Mouse (Mus musculus) heart, embryonic 12.5 days (tissue): ENCODE data around the gene Camk2n2. TPM values are rescaled to one million over a fixed set of nuclear protein-coding genes. Genes with fewer than 3 reads are reported as not detected.

ENCODE experiments used
- ATAC-seq: fragments of 200-750 bp; cut with Nextera tagmentation; 2 replicates; pipeline ENCODE4 v1.8.0; 2017; ENCODE audit warnings: moderate TSS enrichment, moderate library complexity; ENCODE audit not compliant: insufficient number of reproducible peaks, low FRiP score
- H3K27ac ChIP-seq: fragments of 300-500 bp; sonication (generic); 2 replicates; pipeline ENCODE4 v1.5.1; 2016; ENCODE audit warnings: mild to moderate bottlenecking, moderate library complexity; ENCODE audit not compliant: poor library complexity, severe bottlenecking
- H3K27me3 ChIP-seq: fragments of 300-500 bp; sonication (generic); replicated peaks from 2 replicates; pipeline ENCODE4 v1.6.1; 2016; ENCODE audit warnings: mild to moderate bottlenecking, moderate library complexity
- H3K36me3 ChIP-seq: fragments of 300-500 bp; sonication (generic); 2 replicates; pipeline ENCODE4 v1.6.1; 2016; ENCODE audit warnings: mild to moderate bottlenecking, moderate library complexity
- H3K4me1 ChIP-seq: fragments of 300-500 bp; sonication (generic); replicated peaks from 2 replicates; pipeline ENCODE4 v1.6.1; 2016; ENCODE audit warnings: mild to moderate bottlenecking
- H3K4me2 ChIP-seq: fragments of 300-500 bp; sonication (generic); 2 replicates; pipeline ENCODE4 v1.6.1; 2016; ENCODE audit warnings: mild to moderate bottlenecking, moderate library complexity
- H3K4me3 ChIP-seq: fragments of 300-500 bp; sonication (generic); 2 replicates; pipeline ENCODE4 v1.5.1; 2016; ENCODE audit warnings: mild to moderate bottlenecking
- H3K9ac ChIP-seq: fragments of 300-500 bp; sonication (generic); 2 replicates; pipeline ENCODE4 v1.6.1; 2016; ENCODE audit warnings: mild to moderate bottlenecking, moderate library complexity
- H3K9me3 ChIP-seq: fragments of 300-500 bp; sonication (generic); replicated peaks from 2 replicates; pipeline ENCODE4 v1.6.1; 2016; ENCODE audit warnings: mild to moderate bottlenecking, moderate library complexity
- WGBS: fragments of 180-500 bp; shearing (Covaris S2); methylation state at CpG from one replicate; pipeline ENCODE4 v1.1.7; 2016; 5-methylcytosine and 5-hydroxymethylcytosine counted together
- polyA plus RNA-seq: library from polyadenylated mRNA; unstranded; fragments of >200 nt; fragmentation: Nextera tagmentation; extraction: Ambion mirVana; gene quantifications from 2 replicates; pipeline ENCODE4 v1.2.1, GENCODE M21; 2016

Gene Camk2n2
- polyA plus RNA-seq, 1 experiment from 2014 or later = 0.43 TPM

DNA sequence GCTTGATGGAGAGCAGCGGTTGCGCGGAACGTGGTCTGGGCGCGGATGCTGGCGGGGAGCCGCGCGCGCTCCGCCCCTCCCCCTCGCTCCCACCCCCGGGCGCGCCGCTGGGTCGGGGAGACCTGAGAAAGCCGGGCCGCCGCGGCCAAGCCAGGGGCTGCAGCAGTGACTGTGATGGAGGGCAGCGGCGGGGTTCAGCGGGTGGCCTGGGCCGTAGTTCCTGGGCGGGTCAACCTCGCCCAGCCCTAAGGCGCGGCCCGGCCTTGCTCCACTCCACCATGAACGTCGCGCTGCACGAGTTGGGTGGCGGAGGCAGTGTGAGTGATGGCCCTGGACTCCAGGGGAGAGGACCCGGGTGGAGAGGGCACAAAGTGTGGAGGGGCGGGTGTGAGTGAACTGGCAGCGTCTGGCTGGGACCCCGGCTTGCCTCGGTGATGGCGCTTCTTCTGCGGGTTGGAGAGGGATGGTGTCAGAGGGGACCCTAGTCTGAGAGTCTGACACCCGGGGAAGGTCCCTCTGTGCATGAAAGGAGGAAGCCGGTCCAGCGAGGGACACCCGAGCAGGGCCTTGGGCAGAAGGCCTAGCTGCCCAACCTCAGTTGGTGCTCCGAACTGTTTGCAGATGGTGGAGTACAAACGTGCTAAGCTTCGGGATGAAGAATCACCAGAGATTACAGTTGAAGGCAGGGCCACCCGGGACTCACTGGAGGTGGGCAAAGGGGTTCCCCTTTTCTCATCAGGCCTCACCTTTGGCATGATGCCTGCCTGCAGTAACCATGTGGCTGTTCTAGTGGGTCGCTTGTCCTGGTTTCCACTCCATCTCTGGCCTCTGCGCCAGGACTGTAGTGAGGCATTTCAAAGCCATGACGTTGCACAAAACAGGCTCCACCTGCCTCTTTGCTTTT is 8.9 kb upstream of the Camk2n2 start, which contains the start of gene Ece2:
Ece2 (plus strand) TSS at position 98 of the 904 bp plus-strand sequence.
- H3K4me3 ChIP-seq = peak within 1 kb of the TSS; percentile 59
- H3K9me3 ChIP-seq = no peaks in the 10 kb centered on the region
- H3K27me3 ChIP-seq = peaks cover 26% of the 10 kb centered on the region
- peaks cover 6% of the 10 kb centered on the region; the same call in 1 of the 2 replicates for H3K4me1 ChIP-seq
- no peak for ATAC-seq
- no peak within 1 kb of the TSS for H3K27ac ChIP-seq
- 7% methylated on average over 54 of the region's 54 CpGs for WGBS
- H3K4me2 ChIP-seq = peak within 1 kb of the TSS; percentile 91
- H3K9ac ChIP-seq = peak within 1 kb of the TSS; percentile 68
- H3K36me3 ChIP-seq = no peaks in the 10 kb centered on the region

DNA sequence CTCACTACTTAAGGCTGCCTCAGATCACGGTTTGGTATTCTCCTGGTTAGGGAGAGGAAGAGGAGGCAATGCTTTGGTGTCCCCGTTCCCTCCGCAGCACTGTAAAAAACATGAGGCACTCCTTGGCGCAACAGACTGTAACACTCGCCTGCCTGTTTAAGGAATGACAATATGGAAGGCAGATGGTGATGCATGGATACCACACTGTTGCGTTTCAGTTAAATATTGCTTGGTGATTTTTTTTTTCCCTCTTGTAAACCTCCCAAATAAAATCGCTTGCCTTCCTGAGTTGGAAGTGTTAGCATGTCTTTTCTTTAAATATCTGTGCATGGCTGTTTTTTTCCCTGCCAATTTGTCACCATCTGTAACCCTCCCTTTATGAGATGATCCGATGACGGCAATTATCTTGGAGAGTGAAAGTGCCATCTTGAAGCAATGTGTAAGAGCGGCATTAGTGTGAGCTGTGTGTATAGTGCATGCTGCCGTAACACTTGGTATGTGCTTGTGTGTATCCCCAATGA is 7.8 kb upstream of the Camk2n2 start:
- peaks cover 26% of the 10 kb centered on the region for H3K27me3 ChIP-seq
- no peaks in the 10 kb centered on the region for H3K9me3 ChIP-seq
- no peaks in the 10 kb centered on the region for H3K36me3 ChIP-seq
- H3K4me2 ChIP-seq = no peak overlapping the region
- no peak overlapping the region for H3K4me3 ChIP-seq
- no peak overlapping the region for H3K9ac ChIP-seq
- peaks cover 6% of the 10 kb centered on the region; the same call in 1 of the 2 replicates for H3K4me1 ChIP-seq
- 49% methylated on average over 11 of the region's 11 CpGs for WGBS
- H3K27ac ChIP-seq = no peak overlapping the region
- no peak for ATAC-seq

DNA sequence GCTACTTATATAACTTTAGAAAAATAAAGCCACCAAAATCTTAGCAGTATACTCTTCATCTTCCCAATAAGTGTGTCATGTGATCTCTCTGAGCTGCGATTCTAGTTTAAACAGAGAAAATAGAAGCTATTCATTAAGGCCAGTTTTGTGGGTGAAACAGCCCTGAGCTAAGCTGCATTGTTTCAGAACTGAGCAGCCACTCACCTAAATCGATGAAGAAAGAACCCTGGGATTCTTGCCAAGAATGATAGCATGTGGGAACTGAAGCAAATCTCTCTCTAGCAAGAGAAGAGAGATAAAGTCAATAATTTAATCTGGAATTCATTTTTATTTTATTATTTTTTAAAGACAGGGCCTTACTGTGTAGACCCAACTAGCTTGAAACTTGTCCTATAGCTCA is 2.1 kb upstream of the Camk2n2 start:
- no peak for ATAC-seq

DNA sequence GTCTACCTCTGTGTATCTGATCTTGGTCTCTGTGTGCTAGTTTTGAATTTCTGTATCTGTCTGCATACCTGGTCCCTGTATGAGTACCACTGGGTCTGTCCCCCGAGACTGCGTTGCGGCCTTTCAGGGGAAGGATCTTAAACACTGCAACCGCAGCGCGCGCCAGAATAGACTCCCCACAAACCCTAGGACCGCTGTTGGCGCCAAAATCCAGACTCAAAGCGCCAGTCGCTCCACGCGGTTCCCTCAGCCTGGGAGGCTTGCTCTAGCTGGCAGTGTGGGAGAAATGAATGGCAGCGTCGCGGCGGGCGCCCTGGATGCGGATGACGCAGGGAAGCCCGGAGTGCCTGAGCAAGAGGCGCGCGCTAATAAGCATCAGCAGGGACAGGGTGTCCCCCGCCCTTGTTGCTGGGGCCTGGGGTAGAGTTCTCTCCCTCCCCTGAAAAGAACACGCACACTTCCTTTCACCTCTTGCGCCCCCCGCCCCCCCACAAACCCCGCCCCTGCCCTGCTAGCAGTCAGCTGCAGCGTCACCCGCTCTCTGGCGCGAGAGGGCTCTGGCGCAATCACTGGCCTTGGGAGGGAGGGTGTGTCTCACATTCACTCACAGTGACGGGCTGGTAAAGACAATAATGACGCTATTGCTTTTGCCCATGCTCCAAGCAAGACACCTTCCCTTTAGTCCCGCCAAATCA is 1.1 kb upstream of the Camk2n2 start:
- H3K4me1 ChIP-seq = peaks cover 29% of the 10 kb centered on the region
- ATAC-seq = peak; percentile 53
- 0% methylated on average over 34 of the region's 37 CpGs for WGBS

More for the DNA sequence above, 2.1 kb upstream of the Camk2n2 start:
- H3K36me3 ChIP-seq = no peaks in the 10 kb centered on the region; the same call in 1 of the 2 replicates
- no peak overlapping the region for H3K27ac ChIP-seq
- 45% methylated on average over 2 of the region's 2 CpGs for WGBS
- H3K4me1 ChIP-seq = peaks cover 29% of the 10 kb centered on the region
- no peak overlapping the region for H3K4me2 ChIP-seq
- peaks cover 53% of the 10 kb centered on the region for H3K27me3 ChIP-seq
- no peak overlapping the region for H3K4me3 ChIP-seq
- no peak overlapping the region for H3K9ac ChIP-seq
- no peaks in the 10 kb centered on the region for H3K9me3 ChIP-seq

DNA sequence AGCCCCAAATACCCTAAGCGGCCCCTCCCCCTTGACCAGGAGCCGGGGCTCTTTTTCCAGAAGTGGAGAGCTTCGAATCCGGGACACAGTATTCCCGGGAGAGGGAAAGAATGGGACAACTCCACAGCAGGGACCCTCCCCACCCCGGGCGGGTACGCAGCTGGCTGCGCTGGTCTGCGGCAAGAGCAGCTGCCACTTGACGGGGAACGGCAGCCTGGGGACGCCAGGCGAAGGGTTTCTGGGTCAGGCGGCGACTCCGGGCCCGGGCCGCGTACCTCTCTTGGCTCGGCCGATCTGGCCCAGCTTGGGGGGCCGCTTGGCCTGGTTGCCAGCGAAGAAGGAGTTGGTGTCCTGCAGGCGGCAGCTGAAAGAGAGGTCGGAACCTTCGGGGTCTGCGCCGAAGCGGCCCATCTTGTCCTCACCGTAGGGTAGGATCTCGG is 316 bp downstream of the Camk2n2 start:
- Histone ChIP-seq H3K4me2 (peak overlapping the region; percentile 97), H3K4me1 (peaks cover 29% of the 10 kb centered on the region), H3K9ac (peak overlapping the region; percentile 75), H3K27me3 (peaks cover 53% of the 10 kb centered on the region), H3K4me3 (peak overlapping the region; percentile 70), H3K9me3 (no peaks in the 10 kb centered on the region), H3K36me3 (no peaks in the 10 kb centered on the region; the same call in 1 of the 2 replicates), H3K27ac (no peak overlapping the region)
- ATAC-seq = peak; percentile 19; the same call in 1 of the 2 replicates
- WGBS = 0% methylated on average over 32 of the region's 32 CpGs

More for the DNA sequence above, 1.1 kb upstream of the Camk2n2 start:
- peak overlapping the region; percentile 97 for H3K4me2 ChIP-seq
- H3K4me3 ChIP-seq = peak overlapping the region; percentile 70
- peak overlapping the region; percentile 75 for H3K9ac ChIP-seq
- H3K27me3 ChIP-seq = peaks cover 53% of the 10 kb centered on the region
- H3K36me3 ChIP-seq = no peaks in the 10 kb centered on the region; the same call in 1 of the 2 replicates
- H3K9me3 ChIP-seq = no peaks in the 10 kb centered on the region
- H3K27ac ChIP-seq = no peak overlapping the region; the same call in 1 of the 2 replicates

DNA sequence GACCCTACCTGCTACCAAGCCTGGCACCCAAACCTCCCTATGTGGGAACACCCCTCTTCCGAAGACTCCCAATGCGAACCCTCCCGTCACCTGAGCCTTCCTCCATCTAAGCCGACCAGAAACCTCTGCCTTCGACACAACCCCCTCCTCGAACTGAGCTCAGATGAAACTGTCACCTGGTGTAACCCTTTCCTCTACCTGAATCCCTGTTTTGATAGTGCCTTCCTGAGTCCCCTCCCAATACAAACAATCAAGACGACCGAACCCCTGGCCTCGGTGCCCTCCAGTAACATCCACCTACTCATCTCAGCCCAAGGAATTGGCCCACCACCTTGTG is 720 bp downstream of the Camk2n2 start:
- Histone ChIP-seq H3K9me3 (no peaks in the 10 kb centered on the region), H3K27me3 (peaks cover 53% of the 10 kb centered on the region), H3K27ac (no peak overlapping the region), H3K4me3 (peak overlapping the region; percentile 70), H3K4me2 (peak overlapping the region; percentile 97), H3K9ac (no peak overlapping the region; the same call in 1 of the 2 replicates), H3K4me1 (peaks cover 29% of the 10 kb centered on the region), H3K36me3 (no peaks in the 10 kb centered on the region; the same call in 1 of the 2 replicates)
- WGBS = under 1% methylated on average over 9 of the region's 9 CpGs
- ATAC-seq = no peak

DNA sequence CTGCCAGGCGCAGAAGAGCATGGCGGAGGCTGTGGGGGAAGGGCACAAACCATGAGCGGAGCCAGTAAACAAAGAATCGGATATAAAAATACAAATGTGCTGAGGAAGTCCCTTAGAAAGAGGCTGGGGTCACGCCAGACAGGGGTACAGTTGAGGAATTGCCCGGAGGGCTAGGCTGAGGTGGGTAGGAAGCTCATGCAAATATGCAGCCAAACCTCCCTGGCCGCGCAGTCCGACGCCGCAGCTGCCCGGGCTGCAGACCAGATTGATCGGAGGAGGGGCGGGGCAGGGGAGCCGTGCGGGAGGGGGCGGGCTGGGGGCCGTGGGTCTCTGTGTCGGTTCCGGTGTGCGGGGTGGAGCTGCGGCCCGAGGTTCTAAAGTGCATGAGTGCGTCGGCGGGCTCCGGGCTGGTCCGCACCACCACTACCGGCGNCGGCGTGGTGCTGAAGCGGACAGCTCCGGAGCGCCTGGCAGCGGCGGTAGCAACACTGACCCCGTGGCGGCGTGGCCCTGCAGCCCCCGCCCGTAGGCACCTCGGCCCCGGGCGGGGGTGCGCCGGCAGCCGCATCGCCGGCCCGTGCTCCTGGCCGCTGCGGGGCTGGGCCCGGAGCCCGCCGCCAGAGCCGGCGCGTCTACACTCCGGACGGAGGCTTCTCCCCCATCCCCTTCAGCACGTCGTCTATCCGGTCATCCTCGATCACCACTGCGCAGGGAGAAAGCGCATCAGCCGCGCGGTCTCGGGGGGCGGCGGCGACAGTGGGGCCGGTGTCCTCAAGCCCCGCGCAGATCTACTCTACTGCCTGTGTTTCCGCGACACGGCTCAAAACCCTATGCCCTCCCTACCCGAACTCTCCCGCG is 1.3 kb downstream of the Camk2n2 start:
- 3% methylated on average over 78 of the region's 83 CpGs for WGBS
- ATAC-seq = 0 out of 2 replicates have a peak, but pooled peaks have one; percentile 27
- peak overlapping the region; percentile 70 for H3K4me3 ChIP-seq
- H3K27me3 ChIP-seq = peaks cover 53% of the 10 kb centered on the region
- H3K4me2 ChIP-seq = peak overlapping the region; percentile 97
- H3K4me1 ChIP-seq = peaks cover 29% of the 10 kb centered on the region
- no peaks in the 10 kb centered on the region; the same call in 1 of the 2 replicates for H3K36me3 ChIP-seq
- H3K9me3 ChIP-seq = no peaks in the 10 kb centered on the region
- H3K27ac ChIP-seq = no peak overlapping the region
- H3K9ac ChIP-seq = no peak overlapping the region

DNA sequence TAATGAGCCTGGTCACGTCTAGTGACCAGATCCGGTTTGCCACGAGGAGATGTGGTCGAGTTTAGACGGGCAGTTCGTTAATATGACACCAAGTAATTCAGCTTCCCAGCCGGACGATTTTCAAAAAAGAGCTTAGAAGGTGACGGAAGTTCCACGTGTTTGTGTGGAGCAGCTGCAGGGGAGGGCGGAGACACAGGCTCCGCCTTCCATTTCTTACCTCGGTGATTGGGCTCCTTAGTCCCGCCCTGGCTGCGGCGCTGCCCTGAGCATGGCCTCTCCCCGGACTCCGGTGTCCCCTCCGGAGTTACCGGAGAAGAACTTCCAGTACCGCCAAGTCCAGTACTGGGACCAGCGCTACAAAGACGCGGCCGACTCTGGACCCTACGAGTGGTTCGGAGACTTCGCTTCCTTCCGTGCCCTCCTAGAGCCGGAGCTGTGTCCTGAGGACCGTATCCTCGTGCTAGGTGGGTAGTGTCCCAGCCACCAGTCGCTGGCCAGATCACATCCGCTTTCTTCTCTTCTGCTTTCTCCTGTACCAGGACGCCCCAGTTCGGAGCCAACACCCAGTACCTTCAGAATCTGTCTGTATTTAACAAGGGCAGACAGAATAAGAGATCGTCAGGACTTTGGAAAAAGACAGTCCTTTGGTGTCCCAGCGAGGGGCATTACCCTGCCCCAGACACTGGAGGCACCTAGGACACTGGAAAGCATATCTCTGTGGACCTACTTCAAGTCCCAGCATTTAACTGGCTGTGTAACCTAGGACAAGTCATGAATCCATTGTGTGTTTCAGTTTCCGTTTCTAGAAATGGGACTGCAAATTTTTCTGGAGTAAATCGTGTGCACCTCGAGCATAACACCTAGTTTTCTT is 9.5 kb downstream of the Camk2n2 start, which contains the start of the genes Eef1akmt4, Gm49333 and Alg3:
Eef1akmt4 (plus strand) TSS at position 237 of the 871 bp plus-strand sequence.
Gm49333 (plus strand) TSS at position 254 of the 871 bp plus-strand sequence.
Alg3 (minus strand) TSS at position 379 of the 871 bp plus-strand sequence.
- H3K4me2 ChIP-seq = peak within 1 kb of the TSS; percentile 93
- no peaks in the 10 kb centered on the region for H3K9me3 ChIP-seq
- no peaks in the 10 kb centered on the region for H3K27me3 ChIP-seq
- peaks cover 19% of the 10 kb centered on the region for H3K36me3 ChIP-seq
- peak; percentile 94 for ATAC-seq
- peak within 1 kb of the TSS; percentile 67 for H3K27ac ChIP-seq
- H3K9ac ChIP-seq = peak within 1 kb of the TSS; percentile 97
- H3K4me1 ChIP-seq = peaks cover 11% of the 10 kb centered on the region
- WGBS = 2% methylated on average over 41 of the region's 41 CpGs
- peak within 1 kb of the TSS; percentile 98 for H3K4me3 ChIP-seq

DNA sequence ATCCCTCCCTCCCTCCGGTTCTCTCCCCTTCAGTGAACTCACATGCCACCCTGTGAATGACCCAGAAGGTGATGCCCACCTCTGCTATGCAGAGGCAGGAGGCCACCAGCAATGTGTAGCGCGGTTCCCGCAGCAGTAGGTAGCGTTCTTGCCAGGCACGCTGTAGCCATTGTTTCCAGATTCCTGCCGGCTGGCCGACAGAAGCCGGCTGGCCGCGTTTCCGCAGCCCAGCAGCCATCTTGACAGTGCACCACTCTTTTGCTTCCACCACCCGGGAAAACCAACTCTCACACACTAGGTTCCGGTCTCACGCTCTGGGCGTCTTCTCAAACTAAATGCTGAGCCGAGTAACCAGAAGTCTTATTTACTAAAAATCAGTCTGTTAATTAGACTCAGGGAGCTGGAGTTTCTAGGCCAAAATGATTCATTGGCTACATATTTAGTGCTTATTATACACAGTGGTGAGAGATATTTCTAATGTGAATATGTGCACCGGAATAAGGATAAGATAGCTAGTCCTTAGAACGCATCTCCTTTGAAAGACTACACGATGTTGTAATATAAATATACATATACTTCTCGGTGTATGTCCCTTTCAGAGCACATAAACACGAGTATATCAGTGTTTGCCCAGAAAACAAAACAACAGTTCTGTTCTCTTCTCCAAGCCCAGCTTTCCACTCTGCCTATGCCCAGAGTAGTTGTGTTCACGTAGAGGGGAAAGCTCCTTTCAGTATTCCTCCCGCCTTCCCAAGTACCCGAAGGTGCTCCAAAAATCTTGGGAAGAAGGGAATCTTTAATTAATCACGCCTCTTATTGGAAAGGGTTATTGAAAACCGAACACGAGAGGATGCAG is 10.4 kb downstream of the Camk2n2 start:
- H3K4me2 ChIP-seq = peak overlapping the region; percentile 93
- WGBS = under 1% methylated on average over 28 of the region's 28 CpGs
- H3K9me3 ChIP-seq = no peaks in the 10 kb centered on the region

More for the DNA sequence above, 10.4 kb downstream of the Camk2n2 start:
- peak overlapping the region; percentile 97 for H3K9ac ChIP-seq
- H3K27ac ChIP-seq = peak overlapping the region; percentile 67
- H3K27me3 ChIP-seq = no peaks in the 10 kb centered on the region
- peaks cover 11% of the 10 kb centered on the region for H3K4me1 ChIP-seq
- H3K4me3 ChIP-seq = peak overlapping the region; percentile 98
- peak; percentile 61 for ATAC-seq
- H3K36me3 ChIP-seq = peaks cover 28% of the 10 kb centered on the region
